Mouse (Mus musculus) T-helper 1 cell (primary cell): ENCODE measurements at regions not wholly inside any gene's neighbourhood (a gene's known extent, or its start where the extent isn't known, plus 50 kb on each side); places are given as distances from the start of the nearest gene placed in this dataset.
"Not testable (repeated sequence)": the region's sequence is repeated elsewhere in the genome, so short reads cannot be mapped to it uniquely, and the experiment has no call there.

Experiments used
- in situ Hi-C: fragments of 300-600 bp; cut with MboI, MseI; formaldehyde crosslinking; loops from one replicate; pipeline ENCODE4 v1.15.1; 2025; ENCODE audit warnings: high pct_unique_total_duplicates

DNA sequence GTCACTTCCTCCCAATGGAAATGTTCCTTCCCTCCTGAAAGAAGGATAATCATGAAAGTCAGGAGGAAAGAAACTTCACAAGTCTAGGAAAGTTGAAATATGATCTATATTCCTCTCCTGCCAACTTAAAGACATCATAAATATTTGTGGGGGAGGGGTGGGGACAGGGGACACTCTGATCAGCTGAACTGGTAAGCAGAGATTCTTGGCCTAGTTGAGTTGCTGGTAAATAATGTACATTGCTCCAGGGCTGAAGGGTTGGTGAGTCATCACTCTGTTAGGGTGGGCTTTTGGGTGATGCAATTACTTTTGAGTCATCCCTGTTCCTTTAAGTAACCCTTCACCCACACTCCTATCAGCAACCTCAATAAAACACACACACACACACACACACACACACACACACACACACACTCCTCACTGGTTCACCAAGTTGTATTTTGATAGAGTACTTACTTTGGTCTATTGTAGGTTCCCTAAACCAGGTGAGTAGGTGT is 56.0 kb downstream of the Ccdc71l start:
- in situ Hi-C loops, result no loop called here

DNA sequence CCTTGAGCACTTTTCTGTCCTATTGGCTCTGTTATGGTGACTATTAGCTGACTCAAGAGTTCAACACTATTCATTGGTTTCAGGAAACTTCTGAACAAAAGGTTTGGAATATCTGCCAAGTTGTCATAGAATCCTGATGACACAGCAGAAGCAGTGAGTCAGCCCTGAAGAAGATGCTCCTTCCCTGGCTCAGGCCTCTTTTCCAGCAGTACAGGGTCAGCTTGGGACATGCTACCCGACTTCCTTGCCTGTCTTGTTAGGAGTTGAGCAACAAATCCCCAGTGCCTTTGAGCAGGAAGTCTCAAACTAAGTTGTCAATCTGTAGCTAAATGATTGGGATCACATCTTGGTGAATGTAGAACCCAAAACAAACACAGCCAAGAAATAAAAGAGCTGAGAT is 56.6 kb downstream of the Ccdc71l start:
- in situ Hi-C loops, result no loop called here

DNA sequence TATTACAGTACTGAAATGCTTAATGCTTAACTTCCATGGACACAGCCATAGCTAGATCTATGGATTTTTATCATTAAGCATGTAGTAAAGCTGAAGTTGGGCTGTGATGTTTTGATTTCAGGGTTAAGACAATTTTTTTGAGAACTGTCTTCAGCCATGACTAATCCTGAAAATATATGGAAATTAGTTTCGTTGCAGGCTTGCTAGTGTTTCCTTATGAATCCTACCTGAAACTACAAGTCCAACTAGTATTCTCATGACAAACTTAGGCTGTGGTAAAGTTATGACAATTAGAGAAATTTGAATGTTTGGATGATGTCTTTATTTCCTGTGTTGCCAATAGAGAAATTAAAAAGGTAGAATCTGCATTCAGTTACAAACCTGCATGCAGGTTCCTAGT is 59.7 kb downstream of the Ccdc71l start:
- in situ Hi-C loops, result no loop called here

DNA sequence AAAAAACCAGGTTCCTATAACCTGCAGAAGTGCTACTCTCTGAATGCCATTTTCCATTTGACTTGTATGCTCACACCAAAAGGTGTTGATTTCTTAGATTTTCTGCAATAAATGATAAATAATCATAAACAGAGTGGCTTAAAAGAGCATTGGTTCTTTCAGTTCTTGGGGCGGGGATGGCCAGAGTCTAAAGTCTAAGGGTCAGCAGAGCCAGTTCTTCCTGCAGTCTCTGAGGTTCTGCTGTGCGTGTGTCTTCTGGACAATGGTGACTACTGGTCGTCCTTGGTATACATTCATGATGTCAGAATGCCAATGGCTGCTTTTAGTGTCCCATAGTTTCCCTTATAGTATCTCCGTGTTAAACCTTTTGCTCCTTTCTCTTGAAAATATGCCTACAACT is 66.3 kb downstream of the Ccdc71l start:
- in situ Hi-C loops, result no loop called here

DNA sequence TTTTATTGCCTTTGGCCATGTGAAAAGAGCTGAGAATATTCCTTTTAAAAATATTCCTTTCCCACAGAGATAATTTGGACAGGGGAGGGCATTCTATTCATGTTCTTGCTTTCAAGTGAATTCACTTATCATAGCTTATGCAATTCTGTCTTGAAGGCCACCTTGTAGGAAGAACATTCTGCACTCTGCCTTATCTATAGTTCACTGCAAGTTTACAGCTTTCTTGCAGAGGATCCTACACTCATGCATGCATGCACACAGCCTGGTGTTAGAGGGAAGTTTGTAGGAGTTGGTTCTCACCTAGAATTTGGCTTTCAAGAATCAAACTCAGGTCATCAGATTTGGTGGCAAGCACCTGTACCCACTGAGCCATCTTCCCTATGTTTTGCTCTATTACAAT is 67.4 kb downstream of the Ccdc71l start:
- in situ Hi-C loops, result no loop called here

DNA sequence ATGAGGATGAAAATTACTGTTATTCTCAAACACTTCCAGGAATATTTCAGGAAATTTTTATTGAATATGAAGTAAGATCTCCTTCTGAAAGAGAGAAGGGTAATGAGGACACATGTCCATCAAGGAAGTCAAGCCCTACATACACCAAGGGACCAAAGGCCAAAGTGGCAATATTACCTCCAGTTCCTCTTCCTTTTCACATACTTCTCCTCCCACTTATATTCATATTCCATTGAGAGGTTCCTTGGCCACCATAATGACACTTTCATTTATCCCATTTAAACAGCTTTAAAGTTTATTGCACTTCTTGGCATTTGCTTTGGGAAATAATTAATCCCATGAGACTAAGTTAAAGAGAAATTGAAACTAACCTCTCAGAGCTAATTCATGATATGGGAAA is 70.9 kb downstream of the Ccdc71l start:
- in situ Hi-C loops, result no loop called here

DNA sequence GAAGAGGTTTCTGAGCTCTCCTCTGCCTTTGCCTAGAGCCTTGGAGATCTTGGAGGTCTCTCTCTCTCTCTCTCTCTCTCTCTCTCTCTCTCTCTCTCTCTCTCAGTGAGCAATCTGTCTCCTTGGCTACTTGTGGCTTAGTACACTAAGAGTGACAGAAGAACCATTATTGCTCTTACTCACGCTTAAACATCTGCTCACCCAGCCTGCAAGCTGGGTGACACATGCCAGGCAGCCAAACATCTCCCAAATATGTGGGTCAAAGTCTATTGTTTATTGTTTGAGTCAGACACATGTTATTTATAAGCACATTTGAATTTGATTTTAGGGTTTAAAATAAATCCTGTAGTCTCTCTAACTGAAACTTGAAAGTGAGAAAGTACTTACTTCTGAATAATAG is 72.7 kb downstream of the Ccdc71l start:
- in situ Hi-C loops, result no loop called here

DNA sequence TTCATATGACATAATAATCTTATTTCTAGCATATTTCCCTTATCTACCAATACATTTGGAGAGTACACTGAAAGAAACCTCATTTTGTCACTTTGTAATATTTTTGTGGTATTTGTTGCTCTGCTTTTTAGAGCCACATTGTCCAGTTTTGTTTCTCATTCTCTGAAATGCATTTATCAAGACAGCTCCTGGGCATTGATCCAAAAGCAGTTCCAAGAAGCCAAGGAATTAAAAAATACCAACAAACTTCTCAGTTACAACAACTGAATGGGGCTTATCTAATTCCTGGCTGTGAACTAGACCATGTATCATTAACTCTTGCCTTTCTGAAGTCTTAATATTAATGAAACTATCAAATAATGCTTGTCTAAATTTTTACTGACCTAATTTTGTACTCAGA is 76.3 kb downstream of the Ccdc71l start:
- in situ Hi-C loops, result no loop called here

DNA sequence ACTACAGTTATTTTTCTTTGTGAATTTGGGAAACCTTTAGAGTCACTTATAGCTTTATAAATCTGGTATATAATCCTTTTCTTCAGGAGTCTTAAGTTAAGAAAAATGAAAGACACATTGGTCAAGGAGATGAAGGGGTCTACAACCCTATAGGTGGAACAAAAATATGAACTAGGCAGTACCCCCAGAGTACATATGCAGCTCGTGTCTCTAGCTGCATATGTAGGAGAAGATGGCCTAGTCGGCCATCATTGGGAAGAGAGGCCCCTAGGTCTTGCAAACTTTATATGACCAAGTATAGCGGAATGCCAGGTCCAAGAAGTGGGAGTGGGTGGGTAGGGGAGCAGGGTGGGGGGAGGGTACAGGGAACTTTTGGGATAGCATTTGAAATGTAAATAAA is 76.7 kb downstream of the Ccdc71l start:
- in situ Hi-C loops, result not testable (repeated sequence)

DNA sequence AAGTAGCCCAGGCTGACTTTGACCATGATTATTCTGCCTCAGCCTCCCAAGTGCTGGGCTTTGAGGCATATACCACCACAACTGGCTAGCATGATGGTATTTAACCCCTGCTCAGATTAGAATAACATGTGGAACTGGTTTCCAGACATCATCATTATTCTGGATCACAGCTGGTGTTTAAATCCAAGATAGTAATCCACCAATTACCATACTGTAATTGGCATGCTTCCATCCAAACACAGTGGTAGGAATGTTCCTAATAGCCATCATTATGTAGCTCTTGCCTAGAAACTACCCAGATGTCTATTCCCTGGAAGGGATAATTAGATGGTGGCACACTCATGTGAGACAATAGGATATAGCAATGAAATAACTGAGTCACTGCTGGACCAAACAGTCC is 77.4 kb downstream of the Ccdc71l start:
- in situ Hi-C loops, result no loop called here

DNA sequence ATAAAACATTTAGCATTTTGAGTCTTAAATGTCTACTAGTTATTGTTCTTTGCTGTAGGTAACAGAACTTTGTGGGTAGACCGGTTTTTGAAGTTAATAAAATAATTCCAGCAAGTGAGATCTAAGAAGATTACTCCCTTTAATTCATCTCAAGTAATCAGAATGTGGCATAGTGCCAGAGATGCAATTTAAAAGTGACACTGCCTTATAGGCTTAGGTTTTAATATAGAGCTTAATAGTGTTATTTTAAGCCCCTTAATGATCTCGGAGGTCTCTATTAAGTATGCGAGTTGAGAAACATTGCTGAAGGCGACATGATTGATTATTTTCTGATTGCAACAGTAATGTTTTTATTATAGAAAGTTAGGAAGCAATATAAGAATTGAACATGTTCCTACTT is 78.3 kb downstream of the Ccdc71l start:
- in situ Hi-C loops, result no loop called here

DNA sequence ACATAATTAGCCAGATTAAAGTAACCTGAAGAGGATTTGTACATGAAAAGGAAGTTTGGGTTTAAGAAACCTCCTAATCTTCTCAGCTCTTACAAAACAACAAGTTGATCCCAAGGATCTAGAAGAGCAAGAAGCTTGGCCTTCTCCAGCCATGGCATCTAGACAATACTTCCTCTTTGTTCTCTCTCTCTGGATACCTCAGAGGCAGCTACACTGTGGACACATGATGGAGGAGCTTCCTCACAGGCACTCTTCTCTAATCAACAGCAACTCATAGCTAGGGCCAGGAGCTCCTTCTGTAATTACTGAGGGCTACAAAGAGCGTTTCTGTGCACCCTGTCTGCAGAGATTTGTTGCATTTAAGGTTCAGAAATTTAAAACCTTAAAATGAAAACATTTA is 79.9 kb downstream of the Ccdc71l start:
- in situ Hi-C loops, result no loop called here

DNA sequence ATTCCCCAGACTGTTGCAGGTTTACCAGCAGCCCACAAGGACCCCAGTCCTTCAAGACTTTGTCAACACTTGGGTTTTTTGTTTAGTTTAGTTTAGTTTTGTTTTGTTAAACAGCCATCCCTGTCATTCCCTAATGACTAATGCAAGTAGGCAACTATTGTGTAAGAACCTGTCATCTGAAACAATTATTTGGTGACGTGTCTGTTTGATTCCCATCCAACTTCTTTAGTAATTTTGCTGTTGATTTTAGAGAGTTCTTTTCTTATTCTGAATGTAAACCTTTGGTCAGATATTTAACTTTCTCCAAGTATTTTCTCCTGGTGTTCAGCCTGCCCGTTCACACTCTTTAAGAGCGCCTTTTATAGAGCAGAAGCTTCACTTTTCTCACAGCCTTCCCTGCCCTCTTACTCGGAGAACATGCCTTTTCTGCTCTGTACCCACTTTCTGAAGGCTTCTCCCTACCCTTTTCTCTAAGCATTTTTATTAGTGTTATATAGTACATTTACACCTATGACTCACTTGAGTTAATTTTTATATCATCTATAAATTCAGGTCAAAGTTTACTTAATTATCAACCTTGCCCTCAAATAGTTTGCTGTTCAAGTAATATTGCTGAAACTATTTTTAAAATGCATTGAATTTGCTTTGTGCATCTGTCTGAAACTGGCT is 82.0 kb downstream of the Ccdc71l start:
- in situ Hi-C loops, result no loop called here

DNA sequence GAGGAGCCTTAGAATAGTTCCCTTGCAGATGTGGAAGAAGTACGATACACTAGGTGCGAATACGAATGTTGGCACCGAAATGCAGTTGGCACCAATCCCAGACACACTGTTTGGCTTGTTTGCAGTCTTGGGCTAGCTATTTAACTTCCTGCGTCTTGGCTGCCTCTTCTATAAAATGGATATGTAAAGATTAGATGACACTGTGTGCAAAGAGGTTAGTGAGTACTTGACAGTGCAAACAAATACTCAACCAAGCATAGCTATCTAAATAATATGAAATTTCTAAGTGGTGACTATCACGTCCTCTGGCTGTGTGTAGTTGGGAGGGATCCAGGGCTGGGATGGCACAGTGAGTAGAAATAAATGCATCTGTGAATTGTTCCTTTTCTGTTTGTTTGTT is 86.9 kb downstream of the Ccdc71l start:
- in situ Hi-C loops, result no loop called here

DNA sequence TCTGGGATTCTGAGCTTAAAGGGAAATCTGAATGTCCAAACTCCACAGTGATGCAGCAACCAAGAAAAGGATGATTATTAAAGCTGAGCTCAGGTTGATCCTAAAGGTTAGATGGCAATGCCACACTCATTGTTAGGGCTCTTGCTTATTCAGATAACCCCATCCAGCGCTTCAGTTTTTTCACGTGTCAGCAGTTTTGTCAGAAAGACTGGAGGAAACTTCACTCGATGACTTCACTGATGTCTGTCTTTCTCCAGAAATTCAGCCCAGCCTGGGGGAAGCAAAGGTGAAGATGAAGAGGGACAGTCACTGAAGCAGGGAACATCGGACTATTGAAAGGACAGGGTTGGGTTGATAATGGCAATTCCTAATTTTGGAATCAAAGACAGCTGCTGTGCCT is 91.4 kb downstream of the Ccdc71l start:
- in situ Hi-C loops, result no loop called here

DNA sequence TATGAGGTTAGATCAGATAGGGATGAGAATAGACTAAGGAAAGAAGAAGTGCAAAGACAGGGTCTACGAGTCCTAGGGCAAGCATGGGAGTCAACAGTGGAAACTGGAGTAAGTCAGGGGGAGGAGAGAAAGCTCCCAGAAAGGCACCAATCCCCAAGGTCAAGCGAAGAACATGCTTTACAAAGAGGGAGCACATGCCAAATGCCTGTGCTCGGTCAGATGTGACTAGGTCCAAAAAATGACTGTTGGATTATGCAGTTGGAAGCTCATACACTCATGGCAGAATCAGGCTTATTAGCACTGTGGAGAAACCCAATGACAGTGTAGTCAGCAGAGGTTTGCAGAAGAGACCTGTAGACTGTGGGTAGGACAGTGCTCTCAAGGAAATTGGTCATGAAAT is 100.9 kb downstream of the Ccdc71l start:
- in situ Hi-C loops, result no loop called here

DNA sequence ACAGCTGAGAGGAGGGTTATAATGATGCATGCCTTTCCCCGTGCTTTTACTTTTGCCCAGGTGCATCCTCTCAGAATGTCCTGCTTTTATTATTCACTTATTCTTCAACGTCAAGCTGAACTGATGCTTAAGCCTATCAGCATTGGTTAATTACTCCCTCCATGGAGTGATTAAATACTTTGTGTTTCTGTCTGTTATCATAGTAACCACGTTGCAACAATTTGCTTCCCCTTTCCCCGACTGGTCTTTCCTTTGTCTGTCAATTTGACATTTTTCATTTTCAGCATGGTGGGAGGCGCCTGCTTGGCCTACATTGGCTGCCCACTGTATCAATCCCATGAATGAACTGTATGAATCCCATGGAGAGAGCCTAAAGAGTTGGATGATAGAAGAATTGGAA is 101.8 kb downstream of the Ccdc71l start:
- in situ Hi-C loops, result no loop called here

DNA sequence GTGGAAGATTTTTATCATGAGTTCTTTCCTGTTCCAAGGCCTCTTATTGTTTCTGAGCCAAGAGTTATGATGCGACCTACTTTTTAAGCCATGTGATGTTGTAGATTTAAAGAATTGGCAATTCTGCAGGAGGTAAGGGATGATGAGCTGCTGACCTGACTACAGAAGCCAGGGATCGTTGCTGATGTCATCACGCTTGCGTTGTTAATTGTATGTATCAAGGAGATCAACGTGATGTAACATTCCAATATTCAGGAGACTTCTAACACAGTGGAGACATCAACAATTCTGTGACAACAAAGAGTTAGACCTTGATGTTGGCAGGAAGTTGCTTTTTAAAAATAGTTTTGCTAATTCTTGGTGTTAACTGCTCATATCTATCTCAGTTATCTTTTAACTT is 102.5 kb downstream of the Ccdc71l start:
- in situ Hi-C loops, result no loop called here

DNA sequence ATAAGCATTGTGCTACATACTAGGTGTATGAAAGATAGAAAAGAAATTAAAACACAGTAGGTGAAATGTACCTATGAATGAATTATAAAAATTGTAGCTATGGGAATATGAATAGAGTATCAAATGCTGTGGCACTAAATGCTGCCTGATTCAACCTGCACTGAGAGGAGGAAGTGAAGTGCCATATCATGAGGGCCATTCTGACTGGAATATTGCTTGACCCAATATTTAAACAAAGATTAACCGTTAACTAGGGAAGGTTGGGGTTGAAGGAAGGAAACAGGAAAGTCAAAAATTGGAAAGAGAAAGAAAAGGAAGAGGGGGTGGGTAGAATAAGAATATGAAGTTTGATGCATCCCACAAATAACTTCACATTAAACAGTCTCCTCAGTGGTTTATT is 103.8 kb downstream of the Ccdc71l start:
- in situ Hi-C loops, result no loop called here

DNA sequence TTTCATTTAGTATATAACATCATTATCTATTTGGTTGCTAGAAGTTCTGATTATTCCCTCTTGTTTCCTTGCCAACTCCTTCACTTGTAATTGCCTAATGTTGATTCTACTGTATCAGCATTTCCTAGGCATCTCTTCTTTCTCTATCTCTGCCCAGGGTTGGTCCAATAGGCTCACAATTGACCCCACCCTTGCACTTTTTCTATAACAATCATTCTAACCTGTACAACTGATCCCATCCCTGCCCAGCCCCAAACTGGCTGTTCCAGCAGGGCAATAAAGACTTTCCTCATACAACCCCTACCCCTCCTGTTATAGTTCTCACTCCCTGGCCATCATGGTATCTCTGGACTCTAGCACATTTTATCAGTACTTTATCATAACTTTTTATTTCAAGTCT is 104.3 kb downstream of the Ccdc71l start:
- in situ Hi-C loops, result no loop called here

DNA sequence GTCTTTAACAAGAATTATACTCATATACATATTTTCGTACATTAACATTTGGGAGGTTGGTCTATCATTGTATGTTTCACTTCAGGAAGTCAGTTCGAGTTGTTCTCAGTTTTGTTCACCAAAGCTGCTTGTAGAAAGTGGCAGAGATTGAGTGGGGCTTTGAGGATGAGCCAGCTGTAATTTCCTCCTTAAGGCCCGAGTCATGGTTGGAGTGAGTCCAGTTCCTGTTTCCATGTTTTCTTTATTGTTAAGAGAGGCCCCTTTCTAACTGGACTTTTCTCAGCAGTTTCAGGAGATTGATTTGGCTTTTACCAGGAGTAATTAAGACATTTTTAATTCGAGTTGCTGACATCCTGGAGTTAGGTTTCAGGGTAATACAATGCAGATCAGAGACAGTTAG is 107.7 kb downstream of the Ccdc71l start:
- in situ Hi-C loops, result no loop called here

DNA sequence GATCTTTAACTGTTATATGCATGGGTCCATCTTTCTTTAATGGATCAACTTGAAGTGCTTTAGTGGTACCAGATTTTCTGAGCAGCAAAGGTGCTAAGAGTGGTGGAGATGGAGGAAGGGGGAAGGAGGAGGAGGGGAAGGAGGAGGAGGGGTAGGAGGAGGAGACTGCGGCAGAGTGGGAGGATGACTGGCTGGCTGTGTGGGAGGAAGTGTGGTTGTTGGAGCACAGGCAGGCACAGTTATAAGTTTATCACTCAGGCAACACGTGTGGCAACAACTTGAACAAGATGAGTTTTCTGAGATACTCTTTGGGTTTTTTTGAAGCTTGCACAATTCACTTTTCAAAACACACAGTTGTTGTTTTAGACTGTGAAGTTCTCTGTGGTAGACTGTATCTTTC is 108.2 kb downstream of the Ccdc71l start:
- in situ Hi-C loops, result no loop called here

DNA sequence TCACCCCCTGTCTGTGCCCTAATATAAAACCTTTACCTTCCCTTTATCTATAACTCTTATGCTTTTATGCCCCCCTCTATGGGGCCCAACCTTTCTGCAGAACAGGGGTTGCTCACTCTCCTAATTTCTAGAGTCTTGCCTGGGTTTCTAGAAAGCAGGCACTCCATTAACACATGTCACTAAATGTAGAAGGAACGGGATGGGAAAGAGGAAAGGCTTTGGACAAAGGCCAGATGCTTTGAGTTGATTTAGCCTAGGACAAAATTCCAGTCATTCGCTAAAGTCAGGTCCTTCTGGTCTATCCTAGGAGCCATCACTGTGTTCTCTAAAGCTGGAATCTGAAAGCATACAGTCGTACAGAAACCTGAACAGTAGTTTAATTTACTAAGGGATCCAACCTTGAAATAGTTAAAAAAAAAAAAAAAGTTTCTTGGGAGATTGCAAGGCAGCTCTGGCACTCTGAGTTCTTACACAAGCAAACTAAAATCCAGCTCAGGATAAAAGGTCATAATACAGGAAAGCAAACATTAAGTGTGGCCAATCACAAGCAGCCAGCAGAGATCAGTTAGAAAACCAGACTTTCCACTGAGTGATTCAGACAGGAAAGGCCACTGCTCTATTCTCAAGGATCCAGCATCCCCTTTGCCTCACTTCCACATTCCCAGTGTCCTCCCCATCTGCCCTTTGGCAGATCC is 109.5 kb downstream of the Ccdc71l start:
- in situ Hi-C loops, result no loop called here

DNA sequence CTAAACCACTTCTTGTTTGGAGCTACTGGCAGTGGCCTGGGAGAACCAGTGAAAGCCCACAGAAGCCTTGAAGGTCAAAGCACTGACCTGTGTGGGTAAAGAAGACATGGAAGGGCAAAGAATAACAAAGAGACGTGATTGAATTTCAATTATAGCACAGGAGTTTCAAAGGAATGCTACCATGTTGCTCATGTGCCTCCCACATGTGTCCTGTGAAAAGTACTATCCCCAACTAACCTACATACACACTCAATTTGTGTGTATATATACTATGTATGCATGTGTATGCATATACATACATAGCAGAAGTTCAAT is 110.0 kb downstream of the Ccdc71l start:
- in situ Hi-C loops, result no loop called here
